Mouse (Mus musculus): Measurements from ENCODE around the gene Ehf.

Ehf gene

GRCm38 (mm10) chr2:103214861-103215260 lies 88.2 kb downstream of the Ehf start:
- no peak for DNase-seq (ENCODE audit: low spot score in 2 of 2)

DNA sequence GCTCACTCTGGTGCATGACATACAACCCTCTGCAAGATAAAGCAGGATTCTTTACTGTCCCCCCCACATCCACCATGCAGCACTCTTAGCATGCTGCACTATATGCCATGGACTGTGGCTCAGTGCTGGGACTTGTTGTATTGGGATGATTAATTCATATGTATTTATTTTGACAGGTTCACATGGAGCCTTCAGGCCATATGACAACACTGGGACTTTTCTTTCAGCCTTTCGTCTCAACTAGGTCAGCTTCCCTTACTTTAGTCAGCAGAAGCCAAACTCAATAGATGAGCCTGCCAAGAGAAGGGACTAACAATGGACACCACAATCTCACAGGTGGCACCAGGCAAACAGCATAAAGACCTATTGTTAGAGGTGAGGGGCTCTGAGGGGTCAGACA lies 89.5 kb downstream of the Ehf start:
- DNase-seq (ENCODE audit: low spot score in 2 of 2) = no peak
